Mouse (Mus musculus): ENCODE results near the gene Vmn2r6.
"Not testable (repeated sequence)": the region's sequence is repeated elsewhere in the genome, so short reads cannot be mapped to it uniquely, and the experiment has no call there.

Gene Vmn2r6

GRCm38 (mm10) chr3:64565730-64566129, at the start of gene Vmn2r6:
TSS of gene Vmn2r6 (minus strand) at chr3:64565830.
- DNase-seq (ENCODE audit: low spot score in 2 of 2): not testable (repeated sequence)

GRCm38 (mm10) chr3:64587618-64588017, 22.0 kb upstream of the Vmn2r6 start:
- DNase-seq (ENCODE audit: low spot score in 2 of 2): no peak

GRCm38 (mm10) chr3:64568793-64569192, 3.2 kb upstream of the Vmn2r6 start:
- DNase-seq (ENCODE audit: low spot score in 2 of 2): not testable (repeated sequence)

GRCm38 (mm10) chr3:64523585-64523984, 42.0 kb downstream of the Vmn2r6 start:
- not testable (repeated sequence) for DNase-seq (ENCODE audit: low spot score in 2 of 2)

- DNase-seq (ENCODE audit: low spot score in 2 of 2): not testable (repeated sequence)
Observed at GRCm38 (mm10) chr3:64509742-64510141, 55.9 kb downstream of the Vmn2r6 start, which contains the start of gene Vmn2r5. TSS of gene Vmn2r5 (minus strand) at chr3:64509842.

Data from frontal cortex, postnatal 10 days (tissue).